11 mouse cellular contexts compared by ENCODE assay signal in the genomic region with DNA sequence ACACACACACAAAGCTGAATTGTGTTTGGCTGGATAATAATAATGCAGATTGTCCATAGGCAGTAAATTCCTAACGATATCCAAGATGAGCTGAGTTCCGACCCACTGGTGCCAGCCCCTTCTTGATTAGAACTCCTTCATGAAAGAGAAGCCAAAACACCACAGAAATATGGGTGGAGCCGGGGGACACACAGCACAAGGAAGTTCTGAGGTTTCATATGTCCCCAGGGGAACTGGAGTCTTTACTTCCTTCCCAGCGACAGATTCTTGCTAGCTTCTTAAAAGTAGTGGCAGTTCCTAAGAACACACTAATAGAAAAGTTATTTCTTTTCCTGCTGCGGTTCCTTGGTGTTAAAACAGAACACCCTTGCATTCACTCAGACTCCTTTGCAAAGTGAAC. TPM values are rescaled to one million over a fixed set of nuclear protein-coding genes. Genes with fewer than 3 reads are reported as not detected.
DNase-seq lines count a peak whose midpoint lies in the region; ATAC-seq and TF ChIP-seq lines count a peak whose summit lies in the region.
"Had no signal": no experiment of that assay in that cellular context is flagged by ENCODE, and none has a peak within 500 bp of the region (broad histone marks: within the 10 kb centered on the region; RNA-seq: fewer than 3 reads in every experiment).

No protein-coding gene starts in this region.

- no peak for TF ChIP-seq CTCF in kidney, postnatal 0 days (IDR thresholded peaks at IDR 0.05; ENCODE audit: low read depth)
- TF ChIP-seq CTCF in MEL (IDR thresholded peaks at IDR 0.05 in 2 of 3, conservative IDR thresholded peaks at IDR 0.05 in 1 of 3; ENCODE audit: control insufficient read depth in 1 of 3, insufficient read depth in 1 of 3, low read depth in 2 of 3, low read length in 3 of 3, poor library complexity in 1 of 3, severe bottlenecking in 1 of 3), result no peak

- H3K36me3 ChIP-seq in kidney, postnatal 0 days (ENCODE audit: insufficient read depth, low read length), result no peaks in the 10 kb centered on the region
- peaks cover 0 to 9% of the 10 kb centered on the region in 2 experiments; a peak in 2 of 4 replicates for H3K36me3 ChIP-seq in MEL (ENCODE audit: control insufficient read depth in 1 of 2, insufficient read depth in 2 of 2, low read length in 2 of 2)

- H3K27me3 ChIP-seq in kidney, postnatal 0 days (ENCODE audit: insufficient read depth, low read length), result no peaks in the 10 kb centered on the region
- H3K27me3 ChIP-seq in MEL (ENCODE audit: control insufficient read depth in 1 of 2, insufficient read depth in 2 of 2, low read length in 2 of 2), result no peaks in the 10 kb centered on the region

- TF ChIP-seq RAD21 in MEL (IDR thresholded peaks at IDR 0.05; ENCODE audit: low read depth, low read length), result no peak

- no peak overlapping the region for H3K9ac ChIP-seq in kidney, postnatal 0 days (ENCODE audit: low read depth, low read length)
- H3K9ac ChIP-seq in MEL (ENCODE audit: control insufficient read depth, low read depth, low read length, poor library complexity, severe bottlenecking), result 0 out of 2 replicates have a peak overlapping the region, but pooled peaks have one; percentile 37

- H3K4me1 ChIP-seq in kidney, postnatal 0 days (replicated peaks; ENCODE audit: insufficient read depth, low read length), result 0 out of 2 replicates have a peak, but pooled peaks cover 9% of the 10 kb centered on the region
- peaks cover 0 to 9% of the 10 kb centered on the region in 2 experiments; a peak in 3 of 4 replicates for H3K4me1 ChIP-seq in MEL (ENCODE audit: control insufficient read depth in 1 of 2, insufficient read depth in 2 of 2, low read length in 2 of 2)

- ATAC-seq in kidney, postnatal 0 days (replicated peaks; ENCODE audit: low FRiP score, low read depth), result no peak
- 0 out of 2 replicates have a peak, but pooled peaks have one; percentile 15 for ATAC-seq in erythroid progenitor cell, adult 5-6 weeks (replicated peaks; ENCODE audit: low FRiP score, poor library complexity, severe bottlenecking)
- ATAC-seq in neutrophil, adult 5-6 weeks (ENCODE audit: extremely low read depth, insufficient number of reproducible peaks, low FRiP score, poor library complexity, severe bottlenecking), result 0 out of 2 replicates have a peak, but pooled peaks have one; percentile 39
- ATAC-seq: midbrain, embryonic 16.5 days had no signal

- H3K4me3 ChIP-seq in kidney, postnatal 0 days (replicated peaks; ENCODE audit: low read depth, low read length), result no peak overlapping the region
- H3K4me3 ChIP-seq in MEL (ENCODE audit: control insufficient read depth in 1 of 2, insufficient read depth in 1 of 2, low read depth in 2 of 2, low read length in 2 of 2), result no peak overlapping the region
- H3K4me3 ChIP-seq: left cerebral cortex, adult 2 months had no signal

- no peaks in the 10 kb centered on the region for H3K9me3 ChIP-seq in kidney, postnatal 0 days (replicated peaks; ENCODE audit: low read length)
- no peaks in the 10 kb centered on the region for H3K9me3 ChIP-seq in MEL (replicated peaks; ENCODE audit: insufficient read depth, low read length)

- no peak overlapping the region for H3K4me2 ChIP-seq in kidney, postnatal 0 days (ENCODE audit: low read length)

- TF ChIP-seq POLR2A in MEL (IDR thresholded peaks at IDR 0.05; ENCODE audit: control insufficient read depth in 1 of 2, insufficient read depth in 1 of 2, low read depth in 1 of 2, low read length in 2 of 2, poor library complexity in 1 of 2), result no peak

- peak in 1 of 2 experiments; percentile 6; a peak in 1 of 4 replicates for TF ChIP-seq EP300 in MEL (IDR thresholded peaks at IDR 0.05; ENCODE audit: low read depth in 1 of 2, low read length in 2 of 2)

- no peaks in the 10 kb centered on the region for H3K79me2 ChIP-seq in MEL (ENCODE audit: control insufficient read depth, insufficient read depth, low read length, poor library complexity)

- peak; percentile 51 for DNase-seq in kidney, postnatal 0 days (ENCODE audit: low spot score)
- DNase-seq in kidney, postnatal 4 days, result no peak
- DNase-seq in MEL (ENCODE audit: low read depth, low spot score), result peak; percentile 57
- no peak for DNase-seq in layer of hippocampus, adult 8-10 months (ENCODE audit: low spot score in 2 of 2)
- DNase-seq in frontal cortex, adult 2 months (ENCODE audit: extremely low spot score in 1 of 2, low spot score in 1 of 2), result no peak
- DNase-seq: gastrocnemius, postnatal 36 days; right cerebral cortex, postnatal 25 days had no signal

- peak overlapping the region; percentile 33 for H3K27ac ChIP-seq in kidney, postnatal 0 days
- no peak overlapping the region for H3K27ac ChIP-seq in MEL (ENCODE audit: control insufficient read depth, low read depth, low read length)
- H3K27ac ChIP-seq: left cerebral cortex, adult 2 months had no signal

- WGBS in kidney, postnatal 0 days, result 28% methylated on average over 5 of the region's 5 CpGs

TF ChIP-seq in MEL, 35 proteins besides CTCF, POLR2A, EP300 and RAD21:
- TF ChIP-seq POLR2AphosphoS2 (IDR thresholded peaks at IDR 0.05; ENCODE audit: low read length) (no peak), RCOR1 (IDR thresholded peaks at IDR 0.05; ENCODE audit: low read depth, low read length) (no peak), E2F4 (IDR thresholded peaks at IDR 0.05; ENCODE audit: borderline replicate concordance, low read depth, low read length) (no peak), MYC (IDR thresholded peaks at IDR 0.05; ENCODE audit: low read depth, low read length) (no peak), TCF12 (IDR thresholded peaks at IDR 0.05; ENCODE audit: low read depth, low read length) (no peak), HCFC1 (IDR thresholded peaks at IDR 0.05; ENCODE audit: low read depth, low read length) (no peak)

RNA-seq across cellular contexts. Expression of a gene that starts 51.4 kb away (rescaled TPM):
- 37.7 and 42.6 TPM in 2 replicates for polyA plus RNA-seq in kidney, postnatal 0 days (2015; fragmentation: Nextera tagmentation; extraction: Ambion mirVana)
- total RNA-seq in MEL (2012; rRNA removed), result 10.0 and 11.7 TPM in 2 replicates
- 1 to 10 TPM in 1 of 2 experiments, not detected in 1; 5.4 TPM for polyA plus RNA-seq in MEL (2012; ENCODE audit: insufficient read depth in 1 of 2, insufficient read length in 2 of 2, low read depth in 1 of 2, low replicate concordance in 2 of 2, missing spikeins in 1 of 2)
- 6.1 and 16.3 TPM in 2 replicates for total RNA-seq in erythroid progenitor cell, adult 5-6 weeks (2015; ENCODE audit: low replicate concordance)
- total RNA-seq in erythroid progenitor cell, adult 5-6 weeks (2017; ENCODE audit: low replicate concordance), result 14.8 and 16.7 TPM in 2 replicates
- total RNA-seq in neutrophil, adult 5-6 weeks (2017), result 264 and 309 TPM in 2 replicates
- total RNA-seq in layer of hippocampus, adult 8-10 months (2022), result 10 to 100 TPM; 15.1 to 22.9 (median 20.5) TPM
- polyA plus RNA-seq in frontal cortex, adult 2 months (2012; rRNA removed), result 12.4 and 14.7 TPM in 2 replicates

Comparison
In these comparisons a context has a peak if more than half of its experiments do, and no peak if none do; other contexts are left out.
1. DNase-seq: peak in kidney, postnatal 0 days (single experiment) and MEL (single experiment); none in kidney, postnatal 4 days (0 of 2), layer of hippocampus, adult 8-10 months (0 of 2) and frontal cortex, adult 2 months (0 of 2).
2. RNA of a gene that starts 51.4 kb away (total RNA-seq): 264 to 309 TPM in neutrophil, adult 5-6 weeks; 15.1 to 22.9 TPM in layer of hippocampus, adult 8-10 months, 6.1 to 16.7 TPM in erythroid progenitor cell, adult 5-6 weeks and 10.0 to 11.7 TPM in MEL; every median in the first group is over 10 times any median in the second.